Mouse (Mus musculus): Measurements from ENCODE around the gene BC035947. TPM values are rescaled to one million over a fixed set of nuclear protein-coding genes. Genes with fewer than 3 reads are reported as not detected.
A peak's percentile ranks its signal among the peaks of the same experiment; 100 is the strongest.
"Not testable (repeated sequence)": the region's sequence is repeated elsewhere in the genome, so short reads cannot be mapped to it uniquely, and the experiment has no call there.

The BC035947 gene
- polyA plus RNA-seq, 1 experiment: 2.1 TPM

- no peaks in the 10 kb centered on the region for H3K4me1 ChIP-seq (ENCODE audit: control insufficient read depth, insufficient read depth, insufficient read length, low read length)
- TF ChIP-seq CTCF (IDR thresholded peaks at IDR 0.05; ENCODE audit: extremely low read depth, insufficient read length, insufficient replicate concordance, low read depth, low read length) (no peak), POLR2A (IDR thresholded peaks at IDR 0.05; ENCODE audit: low read depth, low read length) (no peak)
- no peaks in the 10 kb centered on the region for H3K36me3 ChIP-seq (ENCODE audit: control insufficient read depth, insufficient read depth, low read length)
- no peaks in the 10 kb centered on the region for H3K27me3 ChIP-seq (ENCODE audit: control insufficient read depth, insufficient read depth, low read length)
- no peak overlapping the region for H3K4me3 ChIP-seq (ENCODE audit: low read depth, low read length)
- 95% methylated on average over 3 of the region's 3 CpGs for WGBS
- H3K27ac ChIP-seq (ENCODE audit: insufficient read depth, low read depth, low read length): no peak overlapping the region
These were observed 16.4 kb upstream of the BC035947 start for GRCm38 (mm10) chr1:78528356-78528755.

- Histone ChIP-seq H3K4me3 (ENCODE audit: low read depth, low read length) (no peak overlapping the region), H3K4me1 (ENCODE audit: control insufficient read depth, insufficient read depth, insufficient read length, low read length) (no peaks in the 10 kb centered on the region), H3K27me3 (ENCODE audit: control insufficient read depth, insufficient read depth, low read length) (no peaks in the 10 kb centered on the region), H3K27ac (ENCODE audit: insufficient read depth, low read depth, low read length) (no peak overlapping the region), H3K36me3 (ENCODE audit: control insufficient read depth, insufficient read depth, low read length) (no peaks in the 10 kb centered on the region)
- WGBS: 48% methylated on average over 23 of the region's 23 CpGs
- TF ChIP-seq CTCF (IDR thresholded peaks at IDR 0.05; ENCODE audit: extremely low read depth, insufficient read length, insufficient replicate concordance, low read depth, low read length) (peak; percentile 95; the same call in 1 of the 2 replicates), POLR2A (IDR thresholded peaks at IDR 0.05; ENCODE audit: low read depth, low read length) (no peak)
These were observed 13.4 kb upstream of the BC035947 start for GRCm38 (mm10) chr1:78525189-78525886.

DNA sequence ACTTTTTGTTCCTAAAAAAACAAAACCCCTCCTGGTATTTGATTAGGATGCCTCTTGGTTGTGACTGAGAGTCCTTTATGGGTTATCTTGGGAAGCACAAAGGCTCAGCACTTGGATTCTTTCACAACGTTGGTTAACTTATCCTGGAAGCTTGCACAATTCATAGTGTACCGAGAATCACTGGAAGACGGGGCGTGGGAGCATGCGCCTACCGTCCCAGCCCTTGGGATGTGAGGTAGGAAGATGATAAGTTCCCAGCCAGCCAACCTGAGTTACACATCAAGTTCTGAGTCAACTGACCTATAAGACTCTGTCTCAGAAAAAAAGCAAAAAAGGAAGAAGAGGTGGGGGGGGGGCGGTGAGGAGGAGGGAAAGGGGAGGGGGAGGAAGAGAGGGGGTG lies 6.9 kb upstream of the BC035947 start:
- H3K27ac ChIP-seq (ENCODE audit: insufficient read depth, low read depth, low read length): no peak overlapping the region
- TF ChIP-seq CTCF (IDR thresholded peaks at IDR 0.05; ENCODE audit: extremely low read depth, insufficient read length, insufficient replicate concordance, low read depth, low read length): no peak
- TF ChIP-seq POLR2A (IDR thresholded peaks at IDR 0.05; ENCODE audit: low read depth, low read length): no peak
- H3K36me3 ChIP-seq (ENCODE audit: control insufficient read depth, insufficient read depth, low read length): no peaks in the 10 kb centered on the region
- H3K4me3 ChIP-seq (ENCODE audit: low read depth, low read length): no peak overlapping the region
- H3K4me1 ChIP-seq (ENCODE audit: control insufficient read depth, insufficient read depth, insufficient read length, low read length): no peaks in the 10 kb centered on the region
- H3K27me3 ChIP-seq (ENCODE audit: control insufficient read depth, insufficient read depth, low read length): no peaks in the 10 kb centered on the region
- WGBS: 53% methylated on average over 7 of the region's 7 CpGs

DNA sequence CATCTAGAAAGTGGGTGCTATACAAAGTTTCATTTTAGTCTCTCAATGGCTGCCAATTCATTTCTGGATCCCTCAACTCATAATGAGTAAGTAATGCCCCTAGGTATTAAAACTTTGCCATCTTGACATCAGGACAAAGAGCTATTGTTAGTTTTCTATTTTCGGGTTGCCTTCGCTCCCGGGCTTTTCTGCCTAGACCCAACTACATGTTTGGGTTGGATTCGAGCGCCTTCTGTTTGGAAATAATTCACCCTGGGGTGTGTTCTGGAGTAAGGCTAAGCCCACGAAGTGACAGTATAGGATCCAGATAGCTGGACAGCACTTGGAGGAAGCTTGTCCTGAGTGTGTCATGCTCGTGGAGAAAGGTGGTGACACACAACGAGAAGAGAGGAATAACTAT lies 798 bp upstream of the BC035947 start:
- Histone ChIP-seq H3K4me3 (ENCODE audit: low read depth, low read length) (no peak overlapping the region), H3K36me3 (ENCODE audit: control insufficient read depth, insufficient read depth, low read length) (no peaks in the 10 kb centered on the region), H3K27me3 (ENCODE audit: control insufficient read depth, insufficient read depth, low read length) (no peaks in the 10 kb centered on the region), H3K4me1 (ENCODE audit: control insufficient read depth, insufficient read depth, insufficient read length, low read length) (peaks cover 5% of the 10 kb centered on the region; the same call in 1 of the 2 replicates), H3K27ac (ENCODE audit: insufficient read depth, low read depth, low read length) (no peak overlapping the region)
- 81% methylated on average over 8 of the region's 8 CpGs for WGBS
- no peak for TF ChIP-seq CTCF (IDR thresholded peaks at IDR 0.05; ENCODE audit: extremely low read depth, insufficient read length, insufficient replicate concordance, low read depth, low read length)
- TF ChIP-seq POLR2A (IDR thresholded peaks at IDR 0.05; ENCODE audit: low read depth, low read length): no peak

- Histone ChIP-seq H3K36me3 (ENCODE audit: control insufficient read depth, insufficient read depth, low read length) (no peaks in the 10 kb centered on the region), H3K27ac (ENCODE audit: insufficient read depth, low read depth, low read length) (no peak within 1 kb of the TSS), H3K4me3 (ENCODE audit: low read depth, low read length) (peak within 1 kb of the TSS; percentile 23), H3K27me3 (ENCODE audit: control insufficient read depth, insufficient read depth, low read length) (no peaks in the 10 kb centered on the region), H3K4me1 (ENCODE audit: control insufficient read depth, insufficient read depth, insufficient read length, low read length) (peaks cover 8% of the 10 kb centered on the region)
- TF ChIP-seq CTCF (IDR thresholded peaks at IDR 0.05; ENCODE audit: extremely low read depth, insufficient read length, insufficient replicate concordance, low read depth, low read length): no peak
- no peak for TF ChIP-seq POLR2A (IDR thresholded peaks at IDR 0.05; ENCODE audit: low read depth, low read length)
- WGBS: 61% methylated on average over 5 of the region's 5 CpGs
These were observed 1.1 kb downstream of the BC035947 start, which contains the start of gene Mogat1 for GRCm38 (mm10) chr1:78510862-78511261. Gene Mogat1, plus strand, starts transcription at chr1:78510991.

DNA sequence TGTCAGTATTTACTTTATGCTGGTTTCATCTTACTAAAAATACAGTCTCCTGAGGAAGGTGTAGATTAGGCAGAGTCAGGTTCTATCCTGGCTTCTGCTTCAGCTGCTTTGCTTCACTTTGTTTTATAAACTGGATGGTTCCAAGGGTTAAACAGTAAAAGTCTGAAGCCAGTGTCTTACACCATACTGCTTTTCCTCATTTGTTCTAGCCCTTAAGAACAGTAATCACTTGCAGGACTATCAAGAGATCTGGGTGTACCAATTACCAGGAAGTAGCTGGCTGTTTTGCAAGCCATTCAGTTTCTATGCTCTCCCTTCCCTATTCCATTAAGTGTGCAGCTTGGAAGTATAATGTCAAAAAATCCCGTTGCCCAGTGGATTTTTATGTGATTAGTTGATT lies 4.8 kb downstream of the BC035947 start:
- Histone ChIP-seq H3K27me3 (ENCODE audit: control insufficient read depth, insufficient read depth, low read length) (no peaks in the 10 kb centered on the region), H3K4me3 (ENCODE audit: low read depth, low read length) (no peak overlapping the region), H3K36me3 (ENCODE audit: control insufficient read depth, insufficient read depth, low read length) (no peaks in the 10 kb centered on the region), H3K27ac (ENCODE audit: insufficient read depth, low read depth, low read length) (peak overlapping the region; percentile 51; the same call in 1 of the 2 replicates), H3K4me1 (ENCODE audit: control insufficient read depth, insufficient read depth, insufficient read length, low read length) (peaks cover 11% of the 10 kb centered on the region)
- TF ChIP-seq POLR2A (IDR thresholded peaks at IDR 0.05; ENCODE audit: low read depth, low read length) (no peak), CTCF (IDR thresholded peaks at IDR 0.05; ENCODE audit: extremely low read depth, insufficient read length, insufficient replicate concordance, low read depth, low read length) (no peak)
- WGBS: 14% methylated on average over 1 of the region's 1 CpGs

- Histone ChIP-seq H3K27ac (ENCODE audit: insufficient read depth, low read depth, low read length) (no peak overlapping the region), H3K27me3 (ENCODE audit: control insufficient read depth, insufficient read depth, low read length) (no peaks in the 10 kb centered on the region), H3K4me1 (ENCODE audit: control insufficient read depth, insufficient read depth, insufficient read length, low read length) (peaks cover 8% of the 10 kb centered on the region; the same call in 1 of the 2 replicates), H3K4me3 (ENCODE audit: low read depth, low read length) (no peak overlapping the region), H3K36me3 (ENCODE audit: control insufficient read depth, insufficient read depth, low read length) (no peaks in the 10 kb centered on the region)
- 52% methylated on average over 6 of the region's 6 CpGs for WGBS
- TF ChIP-seq POLR2A (IDR thresholded peaks at IDR 0.05; ENCODE audit: low read depth, low read length): no peak
- TF ChIP-seq CTCF (IDR thresholded peaks at IDR 0.05; ENCODE audit: extremely low read depth, insufficient read length, insufficient replicate concordance, low read depth, low read length): no peak
These were observed 9.4 kb downstream of the BC035947 start for GRCm38 (mm10) chr1:78502527-78502926.

DNA sequence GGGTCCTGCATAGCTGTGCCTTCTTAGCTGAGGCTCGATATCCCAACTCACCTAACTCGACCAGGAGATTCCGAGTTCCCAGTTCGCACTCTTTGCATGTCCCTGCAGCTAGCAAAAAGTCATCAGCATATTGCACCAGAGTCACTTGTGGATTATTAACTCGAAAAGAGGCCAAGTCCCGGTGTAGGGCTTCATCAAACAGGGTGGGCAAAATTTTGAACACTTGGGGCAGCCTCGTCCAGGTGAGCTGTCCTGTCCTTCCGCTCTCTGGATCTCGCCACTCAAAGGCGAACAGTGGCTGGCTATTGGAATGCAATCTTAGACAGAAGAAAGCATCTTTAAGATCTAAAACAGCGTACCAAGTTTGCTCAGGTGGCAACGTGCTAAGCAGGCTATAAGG lies 10.1 kb downstream of the BC035947 start:
- 81% methylated on average over 12 of the region's 12 CpGs for WGBS
- H3K36me3 ChIP-seq (ENCODE audit: control insufficient read depth, insufficient read depth, low read length): not testable (repeated sequence)

More for the DNA sequence above, 10.1 kb downstream of the BC035947 start:
- not testable (repeated sequence) for H3K27me3 ChIP-seq (ENCODE audit: control insufficient read depth, insufficient read depth, low read length); H3K4me1 ChIP-seq (ENCODE audit: control insufficient read depth, insufficient read depth, insufficient read length, low read length); H3K4me3 ChIP-seq (ENCODE audit: low read depth, low read length); H3K27ac ChIP-seq (ENCODE audit: insufficient read depth, low read depth, low read length)
